Mouse (Mus musculus) left cerebral cortex, adult 18-20 months (tissue): ENCODE measurements around the gene Otop3. TPM values are rescaled to one million over a fixed set of nuclear protein-coding genes. Genes with fewer than 3 reads are reported as not detected.

Experiments used
- DNase-seq, 2 experiments: peaks; one replicate each; pipeline ENCODE4 v3.0.0; 2021 to 2022; ENCODE audit warnings: low spot score in 2 of 2, mixed read lengths in 1 of 2
- total RNA-seq, 2 experiments: library from RNA; stranded (reverse); gene quantifications; 2 replicates each; pipeline ENCODE4 v1.2.3; 2021

Otop3 gene
- total RNA-seq, 2 experiments from 2014 or later = 0.14 TPM; not detected in 1

- no peak for DNase-seq
Measured at GRCm38 (mm10) chr11:115391358-115391757, 56.8 kb downstream of the Otop3 start.

DNA sequence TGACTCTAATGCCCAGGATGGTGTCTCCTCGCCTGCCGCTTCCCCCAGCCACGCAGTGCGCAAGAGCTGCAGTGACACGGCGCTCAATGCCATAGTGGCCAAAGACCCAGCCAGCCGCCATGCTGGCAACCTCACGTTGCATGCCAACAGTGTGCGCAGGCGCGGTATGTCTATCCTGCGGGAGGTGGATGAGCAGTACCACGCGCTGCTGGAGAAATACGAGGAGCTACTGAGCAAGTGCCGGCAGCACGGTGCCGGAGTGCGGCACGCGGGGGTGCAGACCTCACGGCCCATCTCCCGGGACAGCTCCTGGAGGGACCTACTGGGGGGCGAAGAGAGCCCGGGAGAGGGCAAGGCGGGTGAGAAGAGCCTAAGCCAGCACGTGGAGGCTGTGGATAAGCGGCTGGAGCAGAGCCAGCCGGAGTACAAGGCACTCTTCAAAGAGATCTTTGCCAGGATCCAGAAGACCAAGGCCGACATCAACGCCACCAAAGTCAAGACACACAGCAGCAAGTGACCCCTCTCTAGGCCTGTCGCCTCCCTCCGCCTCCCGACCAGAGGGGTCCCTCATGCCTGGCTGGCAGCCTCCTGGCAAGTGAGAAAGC, 59.3 kb downstream of the Otop3 start:
- DNase-seq = no peak

Other genes with a start within 250 kb of the Otop3 start
- gene Rab37, start 243.3 kb upstream of the Otop3 start, total RNA-seq = 1 to 10 TPM; 3.3 to 3.8 TPM
- gene Cd300lf, start 200.7 kb upstream of the Otop3 start, total RNA-seq = under 1 TPM; 0.30 to 0.42 TPM
- gene Slc9a3r1, start 171.4 kb upstream of the Otop3 start, total RNA-seq = 10 to 100 TPM; 60.9 to 68.1 TPM
- 10 to 100 TPM; 14.9 to 16.2 TPM for gene Tmem104, start 147.2 kb upstream of the Otop3 start, total RNA-seq
- gene Nat9, start 146.9 kb upstream of the Otop3 start, total RNA-seq = 10 to 100 TPM; 24.3 to 30.5 TPM
- 10 to 100 TPM; 33.8 to 35.7 TPM for gene Grin2c, start 67.5 kb upstream of the Otop3 start, total RNA-seq
- 10 to 100 TPM; 13.1 to 18.1 TPM for gene Fdxr, start 57.7 kb upstream of the Otop3 start, total RNA-seq
- 10 to 100 TPM; 14.6 to 15.5 TPM for gene Fads6, start 37.1 kb upstream of the Otop3 start, total RNA-seq
- 1 to 10 TPM in 1 of 2 experiments, under 1 TPM in 1; 0.74 to 2.1 TPM for gene Otop2, start 27.6 kb upstream of the Otop3 start, total RNA-seq
- under 1 TPM; 0.26 to 0.52 TPM for gene Ush1g, start 12.7 kb upstream of the Otop3 start, total RNA-seq
- gene Hid1, start 33.0 kb downstream of the Otop3 start, total RNA-seq = 100 to 1,000 TPM; 111 to 114 TPM
- 10 to 100 TPM; 26.8 to 29.3 TPM for gene Cdr2l, start 47.2 kb downstream of the Otop3 start, total RNA-seq
- gene Mrpl58, start 69.0 kb downstream of the Otop3 start, total RNA-seq = 100 to 1,000 TPM; 111 to 122 TPM
- 100 to 1,000 TPM; 453 to 457 TPM for gene Atp5h, start 85.2 kb downstream of the Otop3 start, total RNA-seq
- 10 to 100 TPM; 82.5 to 85.6 TPM for gene Kctd2, start 85.4 kb downstream of the Otop3 start, total RNA-seq
- gene Trim80, start 105.8 kb downstream of the Otop3 start, total RNA-seq = not detected
- not detected for gene Slc16a5, start 127.7 kb downstream of the Otop3 start, total RNA-seq
- 10 to 100 TPM; 15.0 to 15.4 TPM for gene Armc7, start 140.9 kb downstream of the Otop3 start, total RNA-seq
- 10 to 100 TPM; 62.2 to 63.3 TPM for gene Nt5c, start 157.1 kb downstream of the Otop3 start, total RNA-seq
- gene Jpt1, start 179.7 kb downstream of the Otop3 start, total RNA-seq = 100 to 1,000 TPM; 157 TPM
- 100 to 1,000 TPM; 272 to 305 TPM for gene Sumo2, start 201.5 kb downstream of the Otop3 start, total RNA-seq
- 10 to 100 TPM; 44.2 to 49.3 TPM for gene Nup85, start 229.7 kb downstream of the Otop3 start, total RNA-seq